Mouse (Mus musculus) brown adipose tissue, adult 24 weeks (tissue): ENCODE data around the gene Kcna10. TPM values are rescaled to one million over a fixed set of nuclear protein-coding genes. Genes with fewer than 3 reads are reported as not detected.

Experiments used
- H3K27ac ChIP-seq: fragments of 200-500 bp; replicated peaks from 2 replicates; pipeline ENCODE4 v1.5.1; 2012; ENCODE audit warnings: low read depth, mild to moderate bottlenecking, low read length
- H3K4me1 ChIP-seq: fragments of 200-500 bp; 2 replicates; pipeline ENCODE4 v1.6.1; 2012; ENCODE audit warnings: low read length, mixed read lengths; ENCODE audit not compliant: control insufficient read depth, insufficient read depth, insufficient read length
- H3K4me3 ChIP-seq: fragments of 200-500 bp; 2 replicates; pipeline ENCODE4 v1.5.1; 2012; ENCODE audit warnings: low read depth, mild to moderate bottlenecking, low read length, moderate library complexity; ENCODE audit not compliant: insufficient read depth
- polyA plus RNA-seq: library from polyadenylated mRNA; stranded (reverse); fragments of >200 nt; gene quantifications from 2 replicates; pipeline ENCODE4 v1.2.4, GENCODE M21; 2012; ENCODE audit not compliant: missing spikeins, insufficient read depth, insufficient read length

Gene Kcna10
- polyA plus RNA-seq: not detected in 2 replicates

GRCm38 (mm10) chr3:107182756-107183155 is at the start of gene Kcna10:
Gene Kcna10, plus strand, starts transcription at chr3:107183056.
- H3K27ac ChIP-seq: no peak within 1 kb of the TSS
- no peak within 1 kb of the TSS for H3K4me3 ChIP-seq
- H3K4me1 ChIP-seq: no peaks in the 10 kb centered on the region

- Histone ChIP-seq H3K4me1 (peaks cover 7% of the 10 kb centered on the region), H3K27ac (no peak overlapping the region), H3K4me3 (no peak overlapping the region)
Measured at GRCm38 (mm10) chr3:107134457-107134856, 48.4 kb upstream of the Kcna10 start.

GRCm38 (mm10) chr3:107147126-107147525 is 35.7 kb upstream of the Kcna10 start:
- Histone ChIP-seq H3K4me3 (no peak overlapping the region), H3K4me1 (no peaks in the 10 kb centered on the region), H3K27ac (no peak overlapping the region)

- Histone ChIP-seq H3K27ac (no peak overlapping the region), H3K4me3 (no peak overlapping the region), H3K4me1 (no peaks in the 10 kb centered on the region)
Measured at GRCm38 (mm10) chr3:107149006-107149405, 33.9 kb upstream of the Kcna10 start.

GRCm38 (mm10) chr3:107150469-107150868 is 32.4 kb upstream of the Kcna10 start:
- Histone ChIP-seq H3K4me1 (no peaks in the 10 kb centered on the region), H3K27ac (no peak overlapping the region), H3K4me3 (no peak overlapping the region)

GRCm38 (mm10) chr3:107150872-107151540 is 31.9 kb upstream of the Kcna10 start:
- H3K4me1 ChIP-seq: no peaks in the 10 kb centered on the region
- H3K4me3 ChIP-seq: no peak overlapping the region
- no peak overlapping the region for H3K27ac ChIP-seq

GRCm38 (mm10) chr3:107153772-107154655 is 28.8 kb upstream of the Kcna10 start:
- Histone ChIP-seq H3K27ac (no peak overlapping the region), H3K4me1 (no peaks in the 10 kb centered on the region), H3K4me3 (no peak overlapping the region)

GRCm38 (mm10) chr3:107158856-107159255 is 24.0 kb upstream of the Kcna10 start:
- Histone ChIP-seq H3K4me3 (no peak overlapping the region), H3K27ac (no peak overlapping the region), H3K4me1 (no peaks in the 10 kb centered on the region)

GRCm38 (mm10) chr3:107159418-107159817 is 23.4 kb upstream of the Kcna10 start:
- H3K4me1 ChIP-seq: no peaks in the 10 kb centered on the region
- no peak overlapping the region for H3K4me3 ChIP-seq
- H3K27ac ChIP-seq: no peak overlapping the region

GRCm38 (mm10) chr3:107159859-107160324 is 23.0 kb upstream of the Kcna10 start:
- no peak overlapping the region for H3K4me3 ChIP-seq
- no peaks in the 10 kb centered on the region for H3K4me1 ChIP-seq
- no peak overlapping the region for H3K27ac ChIP-seq

GRCm38 (mm10) chr3:107162741-107163140 is 20.1 kb upstream of the Kcna10 start:
- Histone ChIP-seq H3K4me3 (no peak overlapping the region), H3K27ac (no peak overlapping the region)

GRCm38 (mm10) chr3:107169552-107169951 is 13.3 kb upstream of the Kcna10 start:
- no peak overlapping the region for H3K4me3 ChIP-seq
- no peaks in the 10 kb centered on the region for H3K4me1 ChIP-seq
- no peak overlapping the region for H3K27ac ChIP-seq

More at GRCm38 (mm10) chr3:107162741-107163140, 20.1 kb upstream of the Kcna10 start:
- H3K4me1 ChIP-seq: no peaks in the 10 kb centered on the region

GRCm38 (mm10) chr3:107171964-107172363 is 10.9 kb upstream of the Kcna10 start:
- H3K4me3 ChIP-seq: no peak overlapping the region
- H3K4me1 ChIP-seq: no peaks in the 10 kb centered on the region
- no peak overlapping the region for H3K27ac ChIP-seq

- no peak overlapping the region for H3K27ac ChIP-seq
- no peaks in the 10 kb centered on the region for H3K4me1 ChIP-seq
- no peak overlapping the region for H3K4me3 ChIP-seq
Measured at GRCm38 (mm10) chr3:107172556-107172955, 10.3 kb upstream of the Kcna10 start.

- Histone ChIP-seq H3K4me1 (no peaks in the 10 kb centered on the region), H3K27ac (no peak overlapping the region), H3K4me3 (no peak overlapping the region)
Measured at GRCm38 (mm10) chr3:107175486-107175885, 7.4 kb upstream of the Kcna10 start.
